Mouse (Mus musculus): ENCODE data around the gene Sphk2.
A peak's percentile ranks its signal among the peaks of the same experiment; 100 is the strongest.

Sphk2 gene

DNA sequence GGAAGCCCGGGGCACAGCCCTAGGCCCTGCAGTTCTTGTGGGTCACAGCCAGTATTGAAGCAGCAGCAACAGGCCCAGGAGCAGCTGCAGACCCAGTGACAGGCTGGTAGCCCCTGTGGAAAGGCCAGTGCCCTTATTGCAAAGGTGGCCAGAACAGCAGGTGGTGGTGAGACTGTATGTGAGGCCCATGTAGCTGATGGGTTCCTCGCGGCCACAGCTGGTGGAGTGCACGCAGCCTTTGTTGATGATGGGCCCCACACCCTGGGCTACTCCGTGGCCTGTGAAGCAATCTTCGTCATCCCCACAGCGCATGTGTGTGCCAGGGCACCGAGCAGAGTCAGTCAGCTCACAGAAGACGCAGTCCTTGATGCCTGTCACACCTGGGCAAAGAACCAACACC lies 7.3 kb upstream of the Sphk2 start:
- no peak for DNase-seq (ENCODE audit: low spot score in 2 of 2)

- no peak for DNase-seq (ENCODE audit: low spot score in 2 of 2)
These were observed 6.0 kb upstream of the Sphk2 start for GRCm38 (mm10) chr7:45723781-45724180.

GRCm38 (mm10) chr7:45723301-45723700 lies 5.5 kb upstream of the Sphk2 start:
- DNase-seq (ENCODE audit: low spot score in 2 of 2), result no peak

DNA sequence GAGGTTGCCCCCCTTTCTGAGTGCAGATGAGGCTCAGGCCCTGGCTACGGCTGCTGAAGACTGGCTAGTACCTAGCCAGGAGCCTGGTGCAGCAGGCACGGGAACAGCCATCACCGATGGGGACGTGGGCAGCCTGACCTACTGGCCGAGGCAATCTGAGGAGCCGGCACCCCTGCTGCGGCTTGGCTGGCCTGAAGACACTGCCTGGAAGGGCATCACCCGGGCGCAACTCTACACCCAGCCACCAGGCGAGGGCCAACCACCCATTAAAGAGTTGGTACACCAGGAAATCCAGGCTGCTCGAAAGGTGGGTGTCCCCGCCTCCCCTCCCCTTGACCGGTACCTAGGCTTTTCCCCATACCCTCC lies 4.5 kb upstream of the Sphk2 start:
- no peak for DNase-seq (ENCODE audit: low spot score in 2 of 2)

DNA sequence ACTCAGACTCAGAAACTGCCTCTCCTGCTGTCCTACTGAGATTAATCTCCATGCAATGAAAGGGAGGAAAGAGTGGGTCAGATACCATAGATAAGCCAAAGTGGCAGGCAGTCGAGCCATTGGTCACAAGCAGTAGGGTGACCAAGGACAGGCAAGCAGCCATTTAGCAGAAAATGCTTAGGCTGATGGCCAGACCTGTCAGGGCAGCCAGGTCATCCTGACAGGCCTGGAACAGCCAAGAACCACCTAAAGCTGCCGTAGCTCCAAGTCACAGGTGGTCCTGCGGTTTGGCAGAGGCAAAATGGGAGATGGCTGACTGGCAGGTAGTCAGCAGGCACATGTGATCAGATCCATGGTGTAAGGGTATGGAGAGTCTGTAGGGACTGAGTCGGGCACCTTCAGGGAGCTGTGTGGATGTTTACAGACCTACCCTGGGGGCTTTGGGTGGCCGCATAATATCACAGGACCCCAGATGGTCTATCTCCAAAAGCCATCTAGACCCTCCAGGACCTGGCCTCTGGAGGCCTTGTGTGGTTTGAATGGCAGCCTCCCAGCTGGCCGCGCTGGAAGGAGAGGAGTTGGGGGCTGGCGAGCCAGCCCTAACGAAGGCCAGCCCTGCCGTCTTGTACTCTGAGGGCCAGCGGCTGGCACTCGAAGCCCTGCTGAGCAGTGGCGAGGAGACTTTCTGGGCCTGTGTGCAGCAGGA lies 4.0 kb upstream of the Sphk2 start:
- DNase-seq (ENCODE audit: low spot score in 2 of 2), result no peak

DNA sequence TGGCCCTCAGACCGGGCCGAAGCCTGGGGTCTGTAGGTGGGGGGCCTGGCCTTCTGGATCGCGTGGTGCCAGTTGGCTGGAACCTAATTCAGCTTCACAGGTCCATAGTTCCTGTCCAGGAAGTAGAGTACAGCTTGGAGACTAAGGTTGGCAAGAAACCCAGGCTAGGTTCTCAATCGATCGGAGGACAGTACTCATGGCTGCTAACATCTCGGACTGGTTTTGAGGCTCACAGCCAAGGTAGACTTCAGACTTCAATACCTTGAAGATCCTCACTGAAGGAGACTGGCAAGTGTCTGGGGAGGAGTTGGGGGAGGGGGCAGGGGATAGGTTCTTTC lies 3.4 kb upstream of the Sphk2 start:
- DNase-seq (ENCODE audit: low spot score in 2 of 2), result no peak

- no peak for DNase-seq (ENCODE audit: low spot score in 2 of 2)
These were observed 2.8 kb upstream of the Sphk2 start, which contains the start of gene Fam83e for GRCm38 (mm10) chr7:45720413-45721233. TSS of gene Fam83e (plus strand) at chr7:45721212.

DNA sequence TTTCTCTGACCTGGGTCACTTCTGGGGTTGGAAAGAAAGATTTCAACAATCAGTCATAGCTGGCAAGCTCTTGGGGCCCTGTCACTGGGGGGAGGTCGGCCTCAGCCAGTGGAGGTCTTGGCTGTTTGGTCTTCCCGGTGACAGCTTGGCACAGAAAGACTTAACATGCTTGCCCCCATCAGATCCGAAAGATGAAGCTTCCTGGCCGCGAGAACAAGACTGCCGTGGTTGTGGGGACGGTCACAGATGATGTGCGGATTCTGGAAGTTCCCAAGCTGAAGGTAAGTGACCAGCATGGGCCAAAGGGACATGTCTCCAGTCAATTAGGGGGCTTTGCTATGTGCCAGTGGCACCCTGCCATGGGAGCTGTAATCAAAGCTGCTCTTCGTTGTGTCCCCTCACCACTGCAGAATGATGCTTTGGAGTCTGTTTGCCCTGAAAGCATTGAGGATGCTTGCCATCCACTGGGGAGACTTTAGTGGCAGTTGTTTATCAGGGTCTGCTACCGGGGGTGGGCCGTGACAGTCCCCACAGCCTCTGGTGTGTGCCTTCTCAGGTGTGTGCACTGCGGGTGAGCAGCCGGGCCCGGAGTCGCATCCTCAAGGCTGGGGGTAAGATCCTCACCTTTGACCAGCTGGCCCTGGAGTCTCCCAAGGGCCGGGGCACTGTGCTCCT lies 2.1 kb upstream of the Sphk2 start:
- no peak for DNase-seq (ENCODE audit: low spot score in 2 of 2)

GRCm38 (mm10) chr7:45719180-45719579 lies 1.4 kb upstream of the Sphk2 start:
- DNase-seq (ENCODE audit: low spot score in 2 of 2), result no peak

DNA sequence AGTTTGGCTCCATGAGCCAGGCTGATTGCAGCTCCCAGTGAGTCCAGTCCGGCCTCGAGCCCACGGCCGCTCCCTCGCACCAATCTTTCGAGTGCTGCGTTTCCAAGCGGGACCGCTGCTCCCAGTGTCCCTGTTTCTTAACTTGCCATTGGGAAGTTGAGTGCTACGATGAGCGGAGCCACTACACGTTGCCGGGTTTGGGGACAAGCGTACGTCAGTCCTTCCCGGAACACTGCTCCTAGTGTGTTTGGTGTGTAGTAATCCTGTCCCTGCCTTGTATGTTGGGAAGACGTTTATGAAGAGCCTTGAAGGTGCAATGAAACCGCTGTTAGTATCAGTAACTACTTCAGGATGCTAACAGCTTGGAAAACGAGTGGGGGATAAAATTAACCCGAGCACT lies 529 bp upstream of the Sphk2 start:
- no peak for DNase-seq (ENCODE audit: low spot score in 2 of 2)

DNA sequence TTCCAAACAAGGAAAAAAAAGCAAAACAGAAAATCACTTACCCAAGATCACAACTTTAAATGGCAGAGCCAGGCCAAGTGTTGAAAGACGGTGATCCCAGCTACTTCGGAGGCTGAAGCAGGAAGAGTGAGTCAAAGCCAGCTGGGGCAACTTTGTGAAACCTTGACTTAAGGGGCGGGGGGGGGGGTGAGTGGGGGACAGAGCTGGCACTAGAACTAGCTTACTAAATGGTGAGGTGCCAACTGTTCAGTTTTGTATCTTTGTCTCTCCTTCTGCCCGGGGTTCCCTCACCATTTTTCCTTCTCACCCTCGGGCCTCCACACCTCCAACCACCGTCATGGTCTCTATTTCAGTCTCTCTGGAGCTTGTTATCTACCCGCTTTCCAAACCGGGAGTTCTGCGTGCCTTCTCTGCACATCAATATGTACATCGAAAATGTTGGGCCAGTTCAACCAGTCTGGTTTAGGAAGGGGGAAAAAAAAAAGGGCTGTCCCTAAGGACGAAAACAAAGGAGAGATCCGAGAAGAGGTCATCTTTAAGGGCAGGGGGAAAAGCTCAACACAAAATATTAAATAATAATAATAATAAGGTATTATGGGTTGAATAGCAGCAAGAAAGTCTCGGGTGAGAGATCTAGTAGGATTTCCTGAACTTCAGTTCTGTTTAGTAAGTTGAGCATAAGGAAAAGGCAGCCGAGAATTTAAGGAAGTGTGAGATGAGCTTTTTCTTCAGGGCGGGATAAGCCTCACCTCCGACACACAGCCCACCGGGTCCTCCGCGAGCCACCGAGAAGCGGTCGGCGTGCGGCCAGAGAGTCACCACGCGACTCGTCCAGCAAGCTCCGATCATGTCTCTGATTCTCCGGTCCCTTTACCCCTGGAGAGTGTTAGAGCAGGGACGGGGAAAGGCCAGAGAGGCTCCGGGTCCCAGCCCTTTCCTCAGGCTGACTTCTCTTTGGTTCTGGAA lies 567 bp downstream of the Sphk2 start:
- no peak for DNase-seq (ENCODE audit: low spot score in 2 of 2)

GRCm38 (mm10) chr7:45716460-45716857 lies 1.3 kb downstream of the Sphk2 start:
- no peak for DNase-seq (ENCODE audit: low spot score in 2 of 2)

- no peak for DNase-seq (ENCODE audit: low spot score in 2 of 2)
These were observed 1.9 kb downstream of the Sphk2 start for GRCm38 (mm10) chr7:45715741-45716459.

GRCm38 (mm10) chr7:45715090-45715708 lies 2.6 kb downstream of the Sphk2 start, which contains the start of gene Rpl18:
TSS of gene Rpl18 (plus strand) at chr7:45715457.
- DNase-seq (ENCODE audit: low spot score in 2 of 2), result peak; percentile 98

GRCm38 (mm10) chr7:45714630-45715089 lies 3.1 kb downstream of the Sphk2 start:
- DNase-seq (ENCODE audit: low spot score in 2 of 2), result no peak

- no peak for DNase-seq (ENCODE audit: low spot score in 2 of 2)
These were observed 3.8 kb downstream of the Sphk2 start for GRCm38 (mm10) chr7:45713881-45714520.

- no peak for DNase-seq (ENCODE audit: low spot score in 2 of 2)
These were observed 4.4 kb downstream of the Sphk2 start for GRCm38 (mm10) chr7:45713396-45713795.

GRCm38 (mm10) chr7:45712022-45712757 lies 5.6 kb downstream of the Sphk2 start:
- DNase-seq (ENCODE audit: low spot score in 2 of 2), result no peak

Data from right cerebral cortex, adult 2 months (tissue).